Mouse (Mus musculus) spleen, postnatal 10 days (tissue): ENCODE data around the gene Rnf114.
A peak's percentile ranks its signal among the peaks of the same experiment; 100 is the strongest.

Experiments used
- DNase-seq, 2 experiments: peaks; one replicate each; pipeline ENCODE4 v3.0.0; 2021 to 2022; ENCODE audit warnings: low spot score in 2 of 2

The Rnf114 gene

DNA sequence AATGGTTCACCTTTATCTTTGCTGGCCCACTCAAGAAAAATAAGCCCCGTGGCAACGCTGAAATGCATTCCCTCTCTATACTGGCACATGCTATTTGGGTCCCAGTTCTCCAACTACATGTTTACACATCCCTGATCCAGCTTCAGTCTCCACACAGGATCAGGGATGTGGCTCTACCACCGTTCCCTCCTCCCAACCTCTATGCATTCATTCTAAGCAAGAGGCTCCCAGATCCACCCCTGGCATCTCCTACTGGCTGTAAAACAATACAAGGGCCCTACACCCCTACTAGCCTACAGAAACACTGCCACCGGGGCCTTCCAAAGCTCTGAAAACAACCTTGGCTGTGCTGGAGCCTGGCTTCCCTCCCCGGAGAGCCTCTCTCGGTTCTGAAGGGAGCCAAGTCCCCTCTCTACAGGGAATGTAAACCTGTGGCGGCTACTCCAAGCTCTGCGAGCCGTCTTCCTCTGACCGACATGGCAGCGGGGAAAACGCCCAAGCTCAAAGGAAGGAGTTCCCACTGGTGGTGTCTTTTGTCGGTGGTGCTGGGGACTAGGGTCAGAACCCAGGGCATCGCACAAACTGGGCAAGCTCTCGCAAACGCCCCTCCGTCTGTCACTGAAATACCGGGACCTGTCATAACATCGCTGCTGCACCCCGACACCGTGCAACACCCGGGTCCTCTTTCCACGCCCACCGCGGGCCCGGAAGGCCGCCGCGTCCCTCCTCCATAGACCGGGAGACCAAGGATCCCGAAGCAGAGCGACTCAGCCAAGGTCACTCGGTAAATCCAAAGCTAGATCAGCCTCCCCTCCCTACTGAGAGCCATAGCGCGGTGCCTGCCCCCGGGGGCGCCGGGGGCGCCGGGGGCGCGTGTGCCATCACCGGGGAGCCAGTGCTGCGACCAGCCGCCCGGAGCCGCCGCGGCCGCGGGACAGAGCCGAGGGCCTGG lies at the start of gene Rnf114:
Rnf114 (plus strand) TSS at position 889 of the 952 bp plus-strand sequence.
- peak in 1 of 2 experiments; percentile 76 for DNase-seq

GRCm38 (mm10) chr2:167443411-167444193 lies 48.8 kb upstream of the Rnf114 start:
- no peak for DNase-seq

DNA sequence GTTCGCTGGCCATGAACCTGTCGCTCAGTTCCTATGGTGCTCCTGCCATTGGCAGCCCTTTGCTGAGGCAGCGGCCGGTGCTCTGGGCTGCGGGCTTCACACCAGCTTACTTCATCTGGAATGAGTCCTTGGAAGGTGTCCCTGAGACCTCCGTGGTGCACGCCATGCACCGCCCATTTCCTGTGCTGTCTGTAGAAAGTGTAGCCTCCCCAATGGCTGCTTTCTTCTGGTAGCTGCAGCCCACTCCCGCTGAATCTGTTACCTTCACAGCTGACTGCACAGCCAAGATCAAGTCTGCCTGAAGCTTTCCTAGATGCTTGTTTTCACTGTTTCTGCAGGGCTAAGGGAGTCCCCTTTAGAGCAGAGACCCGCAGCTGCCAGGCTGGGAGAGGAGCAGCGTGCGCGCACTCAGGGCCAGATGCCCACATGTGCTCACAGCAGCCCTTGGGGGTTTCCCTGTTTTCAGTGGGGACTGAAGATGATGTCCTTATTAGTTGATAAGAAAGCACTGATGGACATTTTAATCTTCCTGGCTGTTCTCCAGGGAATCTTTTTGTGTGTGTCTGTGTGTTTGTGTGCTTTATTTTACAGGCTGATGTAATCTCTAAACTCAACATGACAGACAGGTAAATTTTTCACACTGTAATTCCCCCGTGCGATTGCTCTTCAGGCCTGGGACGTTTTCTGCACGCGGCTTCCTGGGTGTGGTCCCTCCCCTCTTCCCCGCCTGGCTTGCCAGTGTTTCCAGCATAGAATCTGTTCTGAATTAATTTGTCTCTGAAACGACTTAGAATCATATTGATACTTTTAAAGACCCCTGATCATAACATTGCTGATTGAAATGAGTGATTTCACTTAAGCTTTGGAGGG lies 46.3 kb upstream of the Rnf114 start:
- no peak for DNase-seq

DNA sequence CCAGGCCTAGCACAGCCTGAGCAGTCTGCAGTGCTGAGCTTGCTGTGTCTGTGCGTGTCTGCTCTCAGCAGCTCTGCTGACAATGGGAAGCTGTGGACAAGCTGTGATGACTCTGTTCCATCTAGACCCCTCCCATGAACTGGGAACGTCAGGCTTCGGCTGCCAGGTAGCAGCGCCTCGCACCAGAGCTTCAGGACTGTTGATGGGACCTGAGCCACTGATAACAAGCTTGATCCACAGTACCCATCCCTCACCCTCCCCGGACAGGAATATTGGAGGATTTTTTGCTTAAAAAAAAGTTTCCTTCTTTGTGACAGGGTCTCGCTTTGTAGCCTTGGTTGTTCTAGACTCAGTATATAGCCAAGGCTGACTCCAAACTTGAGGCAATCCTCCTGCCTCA lies 45.2 kb upstream of the Rnf114 start:
- peak; percentile 34 to 43 for DNase-seq

DNA sequence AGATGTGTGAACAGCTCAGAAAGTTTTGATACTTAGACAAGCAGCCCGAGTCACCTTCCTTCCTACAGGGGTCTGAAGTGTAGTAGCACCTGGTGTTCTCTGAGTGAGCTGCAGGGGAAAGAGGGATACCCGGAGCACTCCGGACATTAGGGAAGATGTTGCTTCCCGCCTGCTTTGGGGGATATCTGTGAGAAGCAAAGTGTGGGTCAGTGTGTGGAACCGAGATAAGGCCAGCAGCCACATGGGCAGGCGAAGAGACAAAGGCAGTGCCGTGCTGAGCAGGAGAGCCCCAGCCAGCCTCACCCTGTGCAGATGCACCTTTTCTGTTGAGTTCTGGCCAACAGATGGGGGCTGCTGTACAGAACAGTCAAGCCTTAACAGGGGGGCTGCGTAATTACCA lies 44.8 kb upstream of the Rnf114 start:
- peak; percentile 60 to 71 for DNase-seq

DNA sequence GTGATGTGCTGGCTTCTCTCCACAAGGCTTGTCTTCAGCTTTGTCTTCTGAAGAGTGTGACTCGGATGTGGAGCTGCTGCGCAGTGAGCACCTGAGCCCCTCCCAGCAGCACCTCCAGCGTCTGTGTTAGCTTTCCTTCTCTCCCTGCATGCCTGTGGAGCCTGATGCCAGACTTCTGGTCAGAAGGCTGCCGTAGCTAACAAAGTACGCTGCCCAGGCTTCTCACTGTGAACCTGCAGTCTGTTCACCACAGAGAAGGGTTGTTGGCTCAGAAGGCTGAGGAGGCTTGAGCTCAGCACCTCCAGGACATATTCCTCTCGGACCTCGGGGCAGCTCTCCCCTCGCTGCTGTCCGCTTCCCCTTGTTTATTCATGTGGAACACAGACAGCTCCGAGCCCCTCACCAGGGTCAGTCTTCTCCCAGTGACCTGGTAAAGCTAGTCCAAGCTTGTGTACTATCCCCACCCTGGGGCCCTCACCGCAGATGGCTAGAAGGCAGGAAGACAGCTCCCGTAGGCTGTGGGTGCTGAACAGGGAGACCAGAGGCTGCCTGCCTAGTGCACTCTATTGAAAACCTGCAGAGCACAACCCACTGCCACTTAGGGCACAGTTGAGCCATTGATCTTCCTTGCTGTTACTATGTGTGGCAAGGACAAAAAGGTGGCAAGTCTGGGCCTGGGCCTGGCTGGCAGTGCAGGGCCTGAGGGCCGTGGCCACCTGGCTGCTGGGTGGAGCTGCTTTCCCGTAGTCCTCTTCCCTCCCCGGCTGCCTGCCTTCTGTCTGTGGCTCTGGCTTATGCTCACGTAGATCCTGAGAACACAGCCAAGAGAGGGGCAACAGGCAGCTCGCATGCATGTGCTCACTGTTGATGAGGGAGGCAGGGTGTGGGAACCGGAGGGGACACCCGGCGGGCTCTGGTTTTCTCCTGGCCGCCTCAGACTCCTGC lies 42.8 kb upstream of the Rnf114 start:
- no peak for DNase-seq

GRCm38 (mm10) chr2:167450647-167451046 lies 41.8 kb upstream of the Rnf114 start:
- no peak for DNase-seq

- no peak for DNase-seq
Observed at GRCm38 (mm10) chr2:167453814-167454213, 38.6 kb upstream of the Rnf114 start.

GRCm38 (mm10) chr2:167456361-167457020 lies 36.0 kb upstream of the Rnf114 start:
- DNase-seq = no peak

GRCm38 (mm10) chr2:167457213-167457612 lies 35.2 kb upstream of the Rnf114 start:
- no peak for DNase-seq

GRCm38 (mm10) chr2:167458548-167458947 lies 33.9 kb upstream of the Rnf114 start:
- no peak for DNase-seq

DNA sequence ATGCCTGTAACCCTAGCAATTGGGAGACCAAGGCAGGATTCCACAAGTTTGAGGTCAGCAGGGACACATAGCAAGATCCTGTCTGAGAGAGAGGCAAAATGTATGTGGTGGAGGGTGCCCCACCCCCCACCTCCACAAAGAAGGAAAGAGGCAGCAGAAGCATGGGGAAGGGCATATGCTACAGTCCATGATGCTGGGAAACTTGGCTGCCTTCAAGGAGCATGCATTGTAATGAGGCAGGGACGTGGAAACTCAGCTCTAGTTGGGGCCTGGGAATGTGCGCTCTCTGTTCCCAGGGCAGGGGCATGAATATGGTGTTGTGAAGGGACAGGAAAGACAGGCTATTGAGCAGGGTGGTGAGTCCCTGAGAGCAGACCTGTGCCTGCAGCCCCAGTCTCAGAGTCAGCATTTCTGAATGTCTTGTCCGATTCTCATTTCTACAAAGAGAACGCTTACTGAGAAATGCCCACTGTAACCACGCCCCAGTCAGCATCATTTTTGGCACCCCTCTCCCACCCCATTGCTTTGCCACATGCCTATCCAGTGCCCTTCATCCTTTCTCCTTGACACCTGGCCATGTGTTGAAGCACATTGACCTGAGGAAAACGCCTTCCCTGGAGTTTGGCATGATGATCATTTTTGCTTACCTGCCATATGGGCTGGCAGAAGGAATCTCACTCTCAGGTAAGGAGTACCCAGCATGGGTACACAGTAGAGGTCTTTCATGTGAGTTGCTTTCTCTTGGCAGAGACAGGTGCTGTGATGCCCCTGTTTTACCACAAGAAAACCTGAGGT lies 33.2 kb upstream of the Rnf114 start:
- no peak for DNase-seq

GRCm38 (mm10) chr2:167462954-167463353 lies 29.5 kb upstream of the Rnf114 start:
- DNase-seq = peak; percentile 65 to 81

- DNase-seq = no peak
Observed at GRCm38 (mm10) chr2:167463802-167464201, 28.6 kb upstream of the Rnf114 start.

DNA sequence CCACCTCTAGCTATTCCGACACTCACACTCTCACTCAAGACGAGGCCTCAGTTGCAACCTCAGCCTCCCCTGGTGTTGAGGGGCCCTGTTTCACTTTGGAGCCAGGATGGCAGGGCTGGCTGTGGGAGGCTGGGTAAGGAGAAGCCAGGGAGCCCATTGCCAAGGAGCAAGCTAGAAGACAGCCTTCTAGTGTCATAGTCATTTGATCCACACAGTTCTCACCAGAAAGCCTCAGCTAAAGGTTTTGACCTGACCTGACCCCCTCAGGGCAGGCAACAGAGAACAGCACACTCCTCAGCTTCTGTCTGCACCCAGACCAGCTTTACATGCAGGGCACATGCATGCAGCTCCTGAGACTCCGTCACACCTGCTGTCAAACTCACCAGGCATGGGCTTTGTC lies 26.5 kb upstream of the Rnf114 start:
- no peak for DNase-seq

- no peak for DNase-seq
Observed at GRCm38 (mm10) chr2:167467214-167467613, 25.2 kb upstream of the Rnf114 start.

DNA sequence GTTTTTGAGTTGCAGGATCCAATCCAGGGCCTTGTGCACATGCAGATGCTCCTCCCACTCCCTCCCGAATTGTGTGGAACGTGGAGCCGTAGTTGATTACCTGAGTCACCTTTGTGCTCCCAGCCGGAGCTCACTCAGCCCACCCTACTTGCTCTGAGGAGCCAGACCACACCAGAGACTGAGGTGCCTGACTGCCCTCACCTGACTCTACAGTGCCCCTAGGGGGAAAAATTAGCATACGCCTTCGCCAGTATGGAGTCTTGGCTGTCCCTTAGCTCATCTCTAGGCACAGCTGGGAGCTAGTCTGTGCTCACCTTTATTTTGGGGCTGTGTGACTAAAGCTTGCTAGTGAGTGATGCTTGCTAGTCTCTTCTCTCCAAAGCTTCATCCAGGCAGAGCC lies 24.0 kb upstream of the Rnf114 start:
- no peak for DNase-seq

GRCm38 (mm10) chr2:167470611-167471010 lies 21.8 kb upstream of the Rnf114 start:
- no peak for DNase-seq

DNA sequence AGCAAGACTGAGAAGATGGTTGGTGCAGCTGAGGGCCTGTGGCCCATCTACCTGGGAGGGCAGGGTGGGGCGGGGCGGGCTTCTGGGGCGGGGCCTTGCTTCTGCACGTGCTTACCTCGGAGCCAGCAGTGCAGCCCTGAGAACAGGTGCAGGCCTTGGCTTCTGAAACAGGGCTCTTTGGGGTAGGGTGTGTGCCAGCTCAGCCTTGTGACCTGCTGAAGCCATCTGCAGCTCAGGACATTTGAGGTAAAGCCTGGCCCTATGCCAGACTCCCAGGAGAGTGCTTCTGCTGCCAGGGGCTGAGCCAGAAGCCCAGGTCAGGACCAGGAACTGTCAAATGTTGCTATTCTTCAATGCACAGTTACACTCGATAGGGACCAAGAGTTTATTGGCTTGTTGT lies 20.9 kb upstream of the Rnf114 start:
- no peak for DNase-seq
